Mouse (Mus musculus) olfactory bulb, adult 2 months (tissue): Measurements from ENCODE around the gene Txnrd3.

ENCODE experiments used
- CTCF ChIP-seq: fragments of 200-500 bp; IDR thresholded peaks from 2 replicates; pipeline ENCODE4 v1.5.1; 2012; ENCODE audit warnings: low read depth, mild to moderate bottlenecking, low read length, moderate library complexity; ENCODE audit not compliant: insufficient read depth
- POLR2A ChIP-seq: fragments of 200-500 bp; IDR thresholded peaks from 2 replicates; pipeline ENCODE4 v1.6.1; 2012; ENCODE audit warnings: mild to moderate bottlenecking, low read depth, low read length, moderate library complexity; ENCODE audit not compliant: insufficient read depth

- TF ChIP-seq POLR2A (no peak), CTCF (no peak)
Measured at GRCm38 (mm10) chr6:89707240-89707639, 63.5 kb downstream of the Txnrd3 start, which contains the start of gene Vmn1r40.
